Mouse (Mus musculus): ENCODE data around the gene Tm2d1.

Gene Tm2d1

GRCm38 (mm10) chr4:98321371-98322111 is 61.6 kb downstream of the Tm2d1 start:
- peak; percentile 30 for DNase-seq

GRCm38 (mm10) chr4:98318769-98319168 is 64.3 kb downstream of the Tm2d1 start:
- no peak for DNase-seq

GRCm38 (mm10) chr4:98317149-98317548 is 66.0 kb downstream of the Tm2d1 start:
- no peak for DNase-seq

Data from right cerebral cortex, postnatal 4 days (tissue).